Mouse (Mus musculus): Measurements from ENCODE around the gene AU015836.

DNA sequence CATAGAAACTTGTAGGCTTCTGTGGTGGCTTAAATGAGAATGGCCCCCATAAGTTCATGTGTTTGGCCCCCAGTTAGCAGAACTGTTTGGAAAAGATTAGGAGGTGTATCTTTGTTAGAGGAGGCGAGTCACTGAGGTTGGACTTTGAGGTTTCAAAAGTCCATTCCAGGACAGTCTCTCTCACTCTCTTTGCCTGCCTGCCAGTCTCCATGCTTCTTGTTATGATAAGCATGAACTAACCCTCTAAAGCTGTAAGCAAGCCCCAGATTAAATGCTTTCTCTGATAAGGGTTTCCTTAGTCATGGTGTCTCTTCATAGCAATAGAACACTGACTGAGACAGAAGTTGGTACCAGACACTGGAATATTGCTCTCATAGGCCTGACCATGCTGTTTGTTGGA is 39.7 kb upstream of the AU015836 start:
- TF ChIP-seq POLR2A (IDR thresholded peaks at IDR 0.05; ENCODE audit: control insufficient read depth, extremely low read depth, insufficient read depth, low read length, poor library complexity) (no peak), CTCF (IDR thresholded peaks at IDR 0.05; ENCODE audit: borderline replicate concordance, control insufficient read depth, extremely low read depth, insufficient read depth, low read length, poor library complexity) (no peak)

All from thymus, adult 2 months (tissue).